Mouse (Mus musculus): ENCODE results near the gene Cep152.
A peak's percentile ranks its signal among the peaks of the same experiment; 100 is the strongest.

Gene Cep152

GRCm38 (mm10) chr2:125624127-125624685 lies 707 bp downstream of the Cep152 start:
- DNase-seq (ENCODE audit: low read depth), result no peak

GRCm38 (mm10) chr2:125623211-125623610 lies 1.7 kb downstream of the Cep152 start:
- no peak for DNase-seq (ENCODE audit: low read depth)

GRCm38 (mm10) chr2:125620213-125620907 lies 4.6 kb downstream of the Cep152 start:
- no peak for DNase-seq (ENCODE audit: low read depth)

- DNase-seq (ENCODE audit: low read depth), result no peak
Measured at GRCm38 (mm10) chr2:125615858-125616424, 9.0 kb downstream of the Cep152 start.

- DNase-seq (ENCODE audit: low read depth), result no peak
Measured at GRCm38 (mm10) chr2:125615440-125615839, 9.5 kb downstream of the Cep152 start.

- DNase-seq (ENCODE audit: low read depth), result peak; percentile 56
Measured at GRCm38 (mm10) chr2:125606220-125606845, 18.6 kb downstream of the Cep152 start.

- DNase-seq (ENCODE audit: low read depth), result peak; percentile 62
Measured at GRCm38 (mm10) chr2:125604646-125605045, 20.3 kb downstream of the Cep152 start.

GRCm38 (mm10) chr2:125602970-125603369 lies 21.9 kb downstream of the Cep152 start:
- DNase-seq (ENCODE audit: low read depth), result no peak

GRCm38 (mm10) chr2:125598958-125599357 lies 26.0 kb downstream of the Cep152 start:
- no peak for DNase-seq (ENCODE audit: low read depth)

GRCm38 (mm10) chr2:125598251-125598650 lies 26.7 kb downstream of the Cep152 start:
- no peak for DNase-seq (ENCODE audit: low read depth)

- DNase-seq (ENCODE audit: low read depth), result no peak
Measured at GRCm38 (mm10) chr2:125594786-125595185, 30.1 kb downstream of the Cep152 start.

- no peak for DNase-seq (ENCODE audit: low read depth)
Measured at GRCm38 (mm10) chr2:125594072-125594471, 30.8 kb downstream of the Cep152 start.

- DNase-seq (ENCODE audit: low read depth), result no peak
Measured at GRCm38 (mm10) chr2:125591895-125592294, 33.0 kb downstream of the Cep152 start.

- DNase-seq (ENCODE audit: low read depth), result no peak
Measured at GRCm38 (mm10) chr2:125589287-125589686, 35.6 kb downstream of the Cep152 start.

- no peak for DNase-seq (ENCODE audit: low read depth)
Measured at GRCm38 (mm10) chr2:125581081-125581480, 43.8 kb downstream of the Cep152 start.

- no peak for DNase-seq (ENCODE audit: low read depth)
Measured at GRCm38 (mm10) chr2:125577670-125578069, 47.2 kb downstream of the Cep152 start.

- no peak for DNase-seq (ENCODE audit: low read depth)
Measured at GRCm38 (mm10) chr2:125576498-125576897, 48.4 kb downstream of the Cep152 start.

GRCm38 (mm10) chr2:125575766-125576165 lies 49.1 kb downstream of the Cep152 start:
- DNase-seq (ENCODE audit: low read depth), result no peak

GRCm38 (mm10) chr2:125563884-125564283 lies 61.0 kb downstream of the Cep152 start:
- no peak for DNase-seq (ENCODE audit: low read depth)

- no peak for DNase-seq (ENCODE audit: low read depth)
Measured at GRCm38 (mm10) chr2:125562407-125562806, 62.5 kb downstream of the Cep152 start.

- DNase-seq (ENCODE audit: low read depth), result no peak
Measured at GRCm38 (mm10) chr2:125560037-125560436, 64.9 kb downstream of the Cep152 start.

GRCm38 (mm10) chr2:125558634-125559589 lies 66.0 kb downstream of the Cep152 start:
- no peak for DNase-seq (ENCODE audit: low read depth)
